Mouse (Mus musculus) hindbrain, embryonic 15.5 days (tissue): ENCODE results near the gene 1700018F24Rik. TPM values are rescaled to one million over a fixed set of nuclear protein-coding genes. Genes with fewer than 3 reads are reported as not detected.

Experiments used
- ATAC-seq: fragments of 200-750 bp; cut with Nextera tagmentation; 2 replicates; pipeline ENCODE4 v1.8.0; 2017; ENCODE audit warnings: low read depth, moderate number of reproducible peaks, moderate TSS enrichment; ENCODE audit not compliant: low FRiP score
- H3K27ac ChIP-seq: fragments of 300-500 bp; sonication (generic); replicated peaks from 2 replicates; pipeline ENCODE4 v1.5.1; 2015; ENCODE audit warnings: mild to moderate bottlenecking, inconsistent platforms
- H3K27me3 ChIP-seq: fragments of 300-500 bp; sonication (generic); 2 replicates; pipeline ENCODE4 v1.6.1; 2015; ENCODE audit warnings: control low read depth, inconsistent platforms
- H3K36me3 ChIP-seq: fragments of 300-500 bp; sonication (generic); 2 replicates; pipeline ENCODE4 v1.6.1; 2015; ENCODE audit warnings: control low read depth, inconsistent platforms
- H3K4me1 ChIP-seq: fragments of 300-500 bp; sonication (generic); replicated peaks from 2 replicates; pipeline ENCODE4 v1.6.1; 2015; ENCODE audit warnings: control low read depth, inconsistent platforms
- H3K4me2 ChIP-seq: fragments of 300-500 bp; sonication (generic); 2 replicates; pipeline ENCODE4 v1.6.1; 2015; ENCODE audit warnings: moderate library complexity, mild to moderate bottlenecking, inconsistent platforms
- H3K4me3 ChIP-seq: fragments of 300-500 bp; sonication (generic); 2 replicates; pipeline ENCODE4 v1.5.1; 2015; ENCODE audit warnings: mild to moderate bottlenecking, inconsistent platforms
- H3K9ac ChIP-seq: fragments of 300-500 bp; sonication (generic); 2 replicates; pipeline ENCODE4 v1.6.1; 2015; ENCODE audit warnings: inconsistent platforms
- H3K9me3 ChIP-seq: fragments of 300-500 bp; sonication (generic); 2 replicates; pipeline ENCODE4 v1.6.1; 2016; ENCODE audit warnings: control low read depth, inconsistent platforms
- WGBS: fragments of 180-500 bp; shearing (Covaris S2); methylation state at CpG from one replicate; pipeline ENCODE4 v1.1.7; 2015; 5-methylcytosine and 5-hydroxymethylcytosine counted together
- polyA plus RNA-seq: library from polyadenylated mRNA; unstranded; fragments of >200 nt; fragmentation: Nextera tagmentation; extraction: Ambion mirVana; gene quantifications from 2 replicates; pipeline ENCODE4 v1.2.1, GENCODE M21; 2015

Gene 1700018F24Rik
- polyA plus RNA-seq, 1 experiment from 2014 or later, result not detected

- Histone ChIP-seq H3K4me2 (peak overlapping the region; percentile 90), H3K9me3 (no peaks in the 10 kb centered on the region), H3K9ac (peak overlapping the region; percentile 96), H3K4me3 (peak overlapping the region; percentile 88), H3K27me3 (no peaks in the 10 kb centered on the region), H3K36me3 (no peaks in the 10 kb centered on the region), H3K27ac (no peak overlapping the region), H3K4me1 (peaks cover 21% of the 10 kb centered on the region)
- 74% methylated on average over 2 of the region's 2 CpGs for WGBS
- no peak for ATAC-seq
Observed at GRCm38 (mm10) chr5:145084822-145085221, 42.0 kb downstream of the 1700018F24Rik start.

DNA sequence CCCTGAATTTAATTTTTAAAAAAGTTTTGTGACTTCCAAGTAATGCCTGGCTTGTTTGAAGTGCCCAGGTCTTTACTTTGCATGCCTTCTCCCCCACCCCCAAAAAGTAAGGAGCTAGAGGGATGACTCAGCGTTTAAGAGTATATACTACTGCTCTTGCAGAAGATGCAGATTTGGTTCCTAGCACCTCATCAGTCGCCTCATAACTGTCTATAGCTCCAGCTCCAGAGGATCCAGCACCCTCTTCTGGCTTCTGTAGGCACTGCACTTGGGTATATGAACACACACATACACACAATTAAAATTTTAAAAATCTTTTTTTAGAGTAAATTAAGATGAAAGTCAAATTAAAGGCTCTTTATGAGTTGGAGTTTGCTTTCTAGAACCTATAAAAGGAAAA is 45.4 kb downstream of the 1700018F24Rik start:
- no peak overlapping the region for H3K4me3 ChIP-seq
- H3K36me3 ChIP-seq, result peaks cover 15% of the 10 kb centered on the region
- WGBS, result 92% methylated on average over 2 of the region's 2 CpGs
- H3K27me3 ChIP-seq, result no peaks in the 10 kb centered on the region
- no peak overlapping the region for H3K27ac ChIP-seq
- H3K4me1 ChIP-seq, result peaks cover 21% of the 10 kb centered on the region
- no peak for ATAC-seq
- H3K4me2 ChIP-seq, result no peak overlapping the region
- no peak overlapping the region for H3K9ac ChIP-seq
- no peaks in the 10 kb centered on the region for H3K9me3 ChIP-seq

- Histone ChIP-seq H3K36me3 (peaks cover 30% of the 10 kb centered on the region), H3K4me3 (no peak overlapping the region), H3K27me3 (no peaks in the 10 kb centered on the region), H3K9me3 (no peaks in the 10 kb centered on the region), H3K4me2 (no peak overlapping the region), H3K4me1 (peaks cover 13% of the 10 kb centered on the region), H3K9ac (no peak overlapping the region), H3K27ac (no peak overlapping the region)
- 97% methylated on average over 3 of the region's 3 CpGs for WGBS
- no peak for ATAC-seq
Observed at GRCm38 (mm10) chr5:145089878-145090277, 47.1 kb downstream of the 1700018F24Rik start.

Other genes with a start within 250 kb of the 1700018F24Rik start
- 33.9 and 36.0 TPM in 2 replicates for gene Smurf1, start 77.1 kb upstream of the 1700018F24Rik start, polyA plus RNA-seq
- not detected in 2 replicates for gene Gm4871, start 10.2 kb upstream of the 1700018F24Rik start, polyA plus RNA-seq
- gene Arpc1a, start 40.8 kb downstream of the 1700018F24Rik start, polyA plus RNA-seq, result 234 and 236 TPM in 2 replicates
- gene Kpna7, start 41.0 kb downstream of the 1700018F24Rik start, polyA plus RNA-seq, result not detected in 2 replicates
- gene Arpc1b, start 71.2 kb downstream of the 1700018F24Rik start, polyA plus RNA-seq, result 73.2 and 88.7 TPM in 2 replicates
- gene Pdap1, start 97.2 kb downstream of the 1700018F24Rik start, polyA plus RNA-seq, result 114 and 122 TPM in 2 replicates
- 172 and 186 TPM in 2 replicates for gene Bud31, start 97.4 kb downstream of the 1700018F24Rik start, polyA plus RNA-seq
- 19.7 and 22.4 TPM in 2 replicates for gene Ptcd1, start 124.1 kb downstream of the 1700018F24Rik start, polyA plus RNA-seq
- 47.3 and 49.7 TPM in 2 replicates for gene Cpsf4, start 124.2 kb downstream of the 1700018F24Rik start, polyA plus RNA-seq
- gene Atp5j2, start 149.1 kb downstream of the 1700018F24Rik start, polyA plus RNA-seq, result 716 and 780 TPM in 2 replicates
- 13.1 and 14.4 TPM in 2 replicates for gene Zkscan14, start 158.9 kb downstream of the 1700018F24Rik start, polyA plus RNA-seq
- gene Zkscan5, start 161.6 kb downstream of the 1700018F24Rik start, polyA plus RNA-seq, result 13.8 and 15.3 TPM in 2 replicates
- gene Zfp655, start 188.7 kb downstream of the 1700018F24Rik start, polyA plus RNA-seq, result 29.0 and 31.6 TPM in 2 replicates
- gene Zscan25, start 237.5 kb downstream of the 1700018F24Rik start, polyA plus RNA-seq, result 0.43 and 0.63 TPM in 2 replicates